Mouse (Mus musculus) neural tube, embryonic 11.5 days (tissue): ENCODE results near the gene Crtc3. TPM values are rescaled to one million over a fixed set of nuclear protein-coding genes. Genes with fewer than 3 reads are reported as not detected.

ENCODE experiments used
- ATAC-seq: fragments of 200-750 bp; cut with Nextera tagmentation; 2 replicates; pipeline ENCODE4 v1.8.0; 2017; ENCODE audit warnings: moderate number of reproducible peaks, mild to moderate bottlenecking, moderate TSS enrichment, moderate library complexity; ENCODE audit not compliant: insufficient read depth, low FRiP score, low TSS enrichment
- DNase-seq: peaks from one replicate; pipeline ENCODE4 v3.0.0-alpha.2; 2015; ENCODE audit warnings: low spot score
- H3K27ac ChIP-seq: fragments of 300-500 bp; sonication (generic); 2 replicates; pipeline ENCODE4 v1.5.1; 2014; ENCODE audit warnings: low read depth, mild to moderate bottlenecking, low read length
- H3K27me3 ChIP-seq: fragments of 300-500 bp; sonication (generic); 2 replicates; pipeline ENCODE4 v1.6.1; 2014; ENCODE audit warnings: mild to moderate bottlenecking, low read length, mixed read lengths; ENCODE audit not compliant: control insufficient read depth, insufficient read depth
- H3K36me3 ChIP-seq: fragments of 300-500 bp; sonication (generic); 2 replicates; pipeline ENCODE4 v1.6.1; 2014; ENCODE audit warnings: mild to moderate bottlenecking, low read length, moderate library complexity, mixed read lengths; ENCODE audit not compliant: control insufficient read depth, insufficient read depth
- H3K4me1 ChIP-seq: fragments of 300-500 bp; sonication (generic); 2 replicates; pipeline ENCODE4 v1.6.1; 2014; ENCODE audit warnings: low read length, mixed read lengths; ENCODE audit not compliant: control insufficient read depth, insufficient read depth
- H3K4me2 ChIP-seq: fragments of 300-500 bp; sonication (generic); 2 replicates; pipeline ENCODE4 v1.6.1; 2014; ENCODE audit warnings: low read depth, mild to moderate bottlenecking, moderate library complexity
- H3K4me3 ChIP-seq: fragments of 300-500 bp; sonication (generic); 2 replicates; pipeline ENCODE4 v1.5.1; 2014; ENCODE audit warnings: low read depth, low read length
- H3K9ac ChIP-seq: fragments of 300-500 bp; sonication (generic); 2 replicates; pipeline ENCODE4 v1.6.1; 2014; ENCODE audit warnings: mild to moderate bottlenecking, low read length
- H3K9me3 ChIP-seq: fragments of 300-500 bp; sonication (generic); 2 replicates; pipeline ENCODE4 v1.6.1; 2016; ENCODE audit warnings: low read length; ENCODE audit not compliant: control insufficient read depth
- WGBS: fragments of 180-500 bp; shearing (Covaris S2); extraction: QIAGEN DNeasy Blood & Tissue Kit; methylation state at CpG from one replicate; pipeline ENCODE4 v1.1.7; 2014; 5-methylcytosine and 5-hydroxymethylcytosine counted together
- polyA plus RNA-seq: library from polyadenylated mRNA; unstranded; fragments of >200 nt; fragmentation: Nextera tagmentation; extraction: Ambion mirVana; gene quantifications from 2 replicates; pipeline ENCODE4 v1.2.1, GENCODE M21; 2014

Gene Crtc3
- polyA plus RNA-seq, 1 experiment from 2014 or later, result 11.8 TPM

DNA sequence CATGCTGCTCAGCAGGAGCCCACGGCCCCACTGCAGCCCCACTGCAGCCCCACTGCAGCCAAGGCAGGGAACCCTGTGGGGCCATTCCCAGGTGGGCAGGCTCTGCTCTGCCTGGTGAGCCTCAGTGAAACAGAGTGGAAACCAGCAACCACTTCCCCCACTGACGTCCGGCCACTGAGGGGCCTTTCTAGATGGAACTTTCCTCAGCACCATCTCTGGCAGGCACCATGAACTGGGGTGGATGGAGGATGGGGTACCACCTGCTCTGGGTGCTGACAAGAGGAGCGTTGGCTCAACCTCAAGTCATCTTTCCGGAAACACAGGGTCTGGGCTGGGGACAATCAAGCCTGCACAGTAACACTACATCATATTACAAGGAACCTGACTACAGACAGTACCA, 90.8 kb downstream of the Crtc3 start:
- Histone ChIP-seq H3K9ac (no peak overlapping the region), H3K27ac (no peak overlapping the region), H3K4me1 (no peaks in the 10 kb centered on the region), H3K4me3 (no peak overlapping the region), H3K9me3 (no peaks in the 10 kb centered on the region), H3K27me3 (no peaks in the 10 kb centered on the region), H3K4me2 (no peak overlapping the region), H3K36me3 (no peaks in the 10 kb centered on the region)
- WGBS, result 82% methylated on average over 5 of the region's 5 CpGs
- ATAC-seq (no peak), DNase-seq (no peak)

DNA sequence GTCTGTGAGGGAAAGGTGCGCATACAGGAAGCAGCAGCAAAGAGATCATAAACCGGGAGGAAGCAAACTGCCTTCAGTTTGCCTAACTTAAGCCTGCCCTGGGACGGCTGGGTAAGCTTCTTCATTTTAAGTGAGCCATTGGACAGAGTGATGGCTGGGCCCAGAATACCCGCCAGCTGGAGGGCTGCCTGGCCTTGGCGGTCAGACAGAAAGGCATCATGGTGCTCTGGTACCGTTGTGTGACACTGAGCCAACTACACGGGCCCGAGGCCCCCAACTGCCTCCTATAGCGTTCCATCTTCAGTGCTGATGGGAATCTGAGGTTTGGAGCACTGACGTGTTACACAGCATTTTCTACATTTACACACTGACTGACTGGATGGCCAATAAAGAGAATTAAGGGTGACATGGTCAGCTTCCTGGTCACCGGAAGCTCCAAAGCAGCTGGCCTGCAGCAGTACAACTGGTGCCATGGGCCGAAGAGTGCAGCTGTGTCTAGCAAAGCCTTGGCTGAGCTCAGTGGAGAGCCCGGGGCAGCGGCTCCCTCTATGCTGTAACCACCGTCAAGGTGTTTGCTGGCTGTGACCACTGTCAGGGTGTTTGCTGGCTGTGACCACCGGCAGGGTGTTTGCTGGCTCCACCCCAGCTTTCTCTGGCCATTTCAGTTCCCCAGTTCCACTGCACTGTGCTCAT, 99.5 kb downstream of the Crtc3 start:
- Histone ChIP-seq H3K9me3 (no peaks in the 10 kb centered on the region), H3K27me3 (no peaks in the 10 kb centered on the region), H3K4me3 (no peak overlapping the region), H3K9ac (no peak overlapping the region), H3K27ac (no peak overlapping the region), H3K4me2 (no peak overlapping the region), H3K4me1 (0 out of 2 replicates have a peak, but pooled peaks cover 5% of the 10 kb centered on the region), H3K36me3 (peaks cover 4% of the 10 kb centered on the region; the same call in 1 of the 2 replicates)
- DNase-seq, result no peak
- WGBS, result 95% methylated on average over 16 of the region's 16 CpGs
- ATAC-seq, result no peak

DNA sequence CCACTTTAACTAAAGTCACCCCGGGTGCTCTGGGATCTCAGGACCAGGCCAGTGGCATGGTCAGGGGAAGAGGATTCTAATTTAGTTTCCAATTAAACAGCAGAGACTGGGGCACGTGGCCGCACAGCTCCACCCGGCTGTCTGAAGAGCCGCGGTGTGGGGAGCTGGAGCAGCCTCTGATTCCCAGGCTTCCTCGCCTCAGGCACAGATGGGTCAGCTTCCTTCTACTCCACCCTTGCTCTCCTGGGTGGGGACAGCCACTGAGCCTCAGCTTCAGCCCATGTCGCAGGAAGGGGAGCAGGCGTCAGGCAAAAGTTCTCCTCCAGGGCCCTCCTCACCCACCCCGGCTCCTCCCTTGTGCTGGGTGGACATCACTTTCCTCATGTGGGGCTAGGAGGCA, 101.0 kb downstream of the Crtc3 start:
- WGBS, result 35% methylated on average over 10 of the region's 10 CpGs
- H3K36me3 ChIP-seq, result peaks cover 4% of the 10 kb centered on the region; the same call in 1 of the 2 replicates
- no peak overlapping the region for H3K27ac ChIP-seq
- H3K4me1 ChIP-seq, result 0 out of 2 replicates have a peak, but pooled peaks cover 5% of the 10 kb centered on the region
- H3K4me2 ChIP-seq, result peak overlapping the region; percentile 36
- H3K9ac ChIP-seq, result peak overlapping the region; percentile 22
- DNase-seq (peak; percentile 41), ATAC-seq (no peak)
- no peak overlapping the region for H3K4me3 ChIP-seq
- H3K9me3 ChIP-seq, result no peaks in the 10 kb centered on the region
- H3K27me3 ChIP-seq, result no peaks in the 10 kb centered on the region

DNA sequence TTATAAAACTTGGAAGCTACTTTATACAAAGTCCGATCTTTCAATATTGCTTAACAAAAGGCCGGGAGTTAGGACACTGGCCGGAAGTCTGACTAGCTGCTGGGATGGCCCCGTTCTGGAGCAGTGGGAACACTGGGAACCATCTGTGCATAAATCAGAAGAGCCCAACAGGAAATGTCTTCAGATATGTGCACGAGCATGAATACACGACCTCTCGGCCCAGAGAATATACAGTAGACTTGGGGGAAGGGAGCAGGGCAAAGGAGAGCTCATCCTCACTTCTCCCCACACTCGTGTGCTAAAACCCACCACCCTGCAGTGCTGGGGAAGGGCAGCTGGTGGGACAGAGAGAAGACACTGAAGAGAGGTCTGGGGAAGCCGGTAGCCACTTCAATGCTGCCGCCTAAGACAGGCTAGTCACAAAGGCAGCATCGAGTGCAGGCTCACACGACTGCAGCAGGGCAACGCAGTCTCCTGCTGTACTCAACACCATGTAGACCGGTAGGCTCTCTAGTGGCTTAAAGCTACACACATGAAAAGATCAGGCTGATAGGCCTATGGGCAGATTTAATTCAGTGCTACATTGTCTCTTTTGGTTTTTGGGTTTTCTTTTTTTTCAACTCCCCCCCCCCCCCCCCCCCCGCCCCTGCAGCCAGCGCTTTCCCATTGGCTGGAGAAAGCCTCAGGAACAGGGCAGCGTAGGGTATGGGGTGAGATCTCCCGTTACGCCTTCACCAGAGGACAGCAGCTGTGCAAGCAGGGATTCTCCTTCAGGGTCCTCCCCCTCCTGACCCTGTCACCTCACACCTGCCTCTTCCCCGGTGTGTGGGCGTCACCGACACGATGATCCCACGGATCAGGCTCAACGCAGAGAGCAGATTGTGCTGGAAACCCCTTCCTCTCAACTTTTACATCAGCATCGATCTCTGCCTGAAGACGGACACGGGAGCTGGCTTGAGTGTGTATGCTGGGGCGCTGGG, 101.7 kb downstream of the Crtc3 start:
- ATAC-seq, result no peak
- H3K9me3 ChIP-seq, result no peaks in the 10 kb centered on the region
- H3K4me1 ChIP-seq, result 0 out of 2 replicates have a peak, but pooled peaks cover 5% of the 10 kb centered on the region
- 29% methylated on average over 29 of the region's 29 CpGs for WGBS
- H3K9ac ChIP-seq, result peak overlapping the region; percentile 32
- H3K4me2 ChIP-seq, result peak overlapping the region; percentile 36
- H3K27me3 ChIP-seq, result no peaks in the 10 kb centered on the region
- H3K27ac ChIP-seq, result 0 out of 2 replicates have a peak overlapping the region, but pooled peaks have one; percentile 27
- peaks cover 4% of the 10 kb centered on the region; the same call in 1 of the 2 replicates for H3K36me3 ChIP-seq
- H3K4me3 ChIP-seq, result no peak overlapping the region
- peak; percentile 44 for DNase-seq

DNA sequence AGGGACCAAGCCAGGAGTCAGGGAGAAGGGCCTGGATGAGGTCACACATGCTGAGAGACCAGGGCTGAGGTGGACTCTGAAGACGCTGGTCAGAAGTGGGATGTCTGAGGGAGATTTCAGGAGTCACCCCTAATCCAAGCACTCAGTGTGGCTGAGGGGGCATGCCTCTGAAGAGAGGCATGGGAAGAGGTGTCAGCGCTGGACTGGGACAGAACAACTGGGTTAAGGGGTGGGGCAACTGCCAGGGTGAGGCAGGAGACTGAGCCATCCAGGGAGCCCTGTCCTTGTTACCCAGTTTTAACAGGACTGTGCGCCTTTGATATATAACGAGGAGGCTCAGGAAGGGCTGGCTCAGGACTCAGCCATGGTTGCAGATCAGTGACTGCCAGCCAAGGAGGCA, 102.5 kb downstream of the Crtc3 start:
- H3K9me3 ChIP-seq, result no peaks in the 10 kb centered on the region
- 68% methylated on average over 4 of the region's 4 CpGs for WGBS
- no peak for ATAC-seq
- H3K36me3 ChIP-seq, result peaks cover 4% of the 10 kb centered on the region; the same call in 1 of the 2 replicates
- H3K9ac ChIP-seq, result no peak overlapping the region
- no peak overlapping the region for H3K27ac ChIP-seq
- H3K27me3 ChIP-seq, result no peaks in the 10 kb centered on the region
- H3K4me2 ChIP-seq, result no peak overlapping the region
- H3K4me1 ChIP-seq, result 0 out of 2 replicates have a peak, but pooled peaks cover 5% of the 10 kb centered on the region
- no peak for DNase-seq
- no peak overlapping the region for H3K4me3 ChIP-seq

DNA sequence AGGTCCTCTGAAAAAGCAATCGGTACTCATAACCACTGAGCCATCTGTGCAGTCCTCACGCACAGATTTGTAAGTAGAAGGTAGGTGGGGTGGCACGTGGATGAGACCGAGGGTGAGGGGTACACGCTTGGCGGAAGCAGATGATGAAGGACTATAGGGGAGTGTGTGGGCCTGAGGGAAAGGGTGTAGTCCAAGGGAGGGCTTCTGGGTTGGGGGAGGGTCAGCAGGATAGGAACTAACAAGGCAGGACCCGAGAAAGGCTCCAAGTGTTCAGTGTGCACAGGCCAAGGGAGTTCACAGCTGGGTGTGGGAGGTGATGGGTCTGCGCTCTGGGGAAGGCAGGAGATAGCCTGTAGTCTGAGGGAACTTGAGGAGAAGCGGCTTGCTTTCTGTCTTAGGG, 103.3 kb downstream of the Crtc3 start:
- ATAC-seq (no peak), DNase-seq (no peak)
- H3K4me1 ChIP-seq, result 0 out of 2 replicates have a peak, but pooled peaks cover 5% of the 10 kb centered on the region
- no peak overlapping the region for H3K4me3 ChIP-seq
- no peaks in the 10 kb centered on the region for H3K27me3 ChIP-seq
- no peak overlapping the region for H3K27ac ChIP-seq
- H3K36me3 ChIP-seq, result peaks cover 4% of the 10 kb centered on the region; the same call in 1 of the 2 replicates
- no peak overlapping the region for H3K4me2 ChIP-seq
- H3K9ac ChIP-seq, result no peak overlapping the region
- H3K9me3 ChIP-seq, result no peaks in the 10 kb centered on the region
- WGBS, result 88% methylated on average over 9 of the region's 9 CpGs

DNA sequence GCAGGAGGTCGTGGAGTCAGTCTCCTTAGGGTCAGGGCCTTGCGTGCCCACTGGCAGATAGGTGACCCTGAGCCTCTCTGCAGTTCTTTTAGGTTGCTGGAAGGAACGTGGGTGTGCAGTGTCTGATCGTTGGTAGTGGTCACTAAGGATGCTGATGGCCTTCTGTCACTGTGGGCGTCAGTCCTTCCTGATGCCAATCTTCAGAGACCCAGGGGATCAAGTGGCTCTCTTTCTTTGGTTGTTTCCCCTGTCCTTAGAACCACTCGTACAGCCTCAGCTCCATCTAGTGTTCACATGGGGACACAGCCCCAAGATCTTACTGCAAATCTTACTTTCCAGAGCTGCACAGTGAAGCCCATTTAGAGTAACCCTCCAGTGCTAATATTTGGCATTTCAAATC, 104.7 kb downstream of the Crtc3 start:
- Histone ChIP-seq H3K4me1 (0 out of 2 replicates have a peak, but pooled peaks cover 5% of the 10 kb centered on the region), H3K4me3 (no peak overlapping the region), H3K36me3 (no peaks in the 10 kb centered on the region), H3K27ac (no peak overlapping the region), H3K27me3 (no peaks in the 10 kb centered on the region), H3K9ac (no peak overlapping the region), H3K9me3 (no peaks in the 10 kb centered on the region), H3K4me2 (no peak overlapping the region)
- DNase-seq (peak; percentile 58), ATAC-seq (no peak)
- WGBS, result 46% methylated on average over 6 of the region's 6 CpGs

DNA sequence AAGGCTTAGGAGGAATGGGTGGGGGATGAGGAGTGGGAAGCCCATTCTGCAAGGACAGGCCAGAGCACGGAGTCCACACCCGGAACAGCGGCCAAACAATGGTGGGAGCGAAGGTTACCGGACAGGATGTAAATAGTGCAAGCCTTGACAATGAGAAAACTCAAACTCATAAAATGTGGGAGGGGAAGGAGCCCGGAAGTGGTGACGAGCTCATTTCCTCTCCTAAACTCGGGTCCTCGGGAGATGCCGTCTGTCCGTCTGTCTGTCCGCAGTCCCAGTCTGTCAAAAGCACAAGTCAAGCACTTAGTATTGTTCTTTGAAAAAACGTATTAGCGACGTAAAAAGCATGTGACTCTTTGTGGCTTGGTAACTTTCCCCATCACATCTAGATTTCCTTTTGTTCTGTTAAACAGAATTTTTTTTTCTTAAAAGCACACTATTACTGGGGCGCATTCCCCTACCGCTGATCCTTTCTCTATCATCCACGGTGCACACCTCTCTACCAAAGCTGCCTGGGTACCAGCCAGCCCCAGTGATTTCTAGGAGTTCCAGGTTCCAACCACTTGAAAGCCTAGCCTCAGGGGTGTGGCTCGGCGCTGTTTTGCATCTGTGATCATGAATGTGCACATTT, 105.7 kb downstream of the Crtc3 start:
- 68% methylated on average over 20 of the region's 20 CpGs for WGBS
- H3K27me3 ChIP-seq, result no peaks in the 10 kb centered on the region
- DNase-seq, result no peak

More for the DNA sequence above, 105.7 kb downstream of the Crtc3 start:
- Histone ChIP-seq H3K4me3 (no peak overlapping the region), H3K9me3 (no peaks in the 10 kb centered on the region), H3K4me2 (no peak overlapping the region), H3K9ac (no peak overlapping the region), H3K4me1 (0 out of 2 replicates have a peak, but pooled peaks cover 5% of the 10 kb centered on the region), H3K36me3 (no peaks in the 10 kb centered on the region), H3K27ac (no peak overlapping the region)
- no peak for ATAC-seq
